Mouse (Mus musculus): ENCODE results near the gene Wwox.
A peak's percentile ranks its signal among the peaks of the same experiment; 100 is the strongest.

Wwox gene

GRCm38 (mm10) chr8:114676918-114677317, 237.5 kb downstream of the Wwox start:
- no peak for DNase-seq

DNA sequence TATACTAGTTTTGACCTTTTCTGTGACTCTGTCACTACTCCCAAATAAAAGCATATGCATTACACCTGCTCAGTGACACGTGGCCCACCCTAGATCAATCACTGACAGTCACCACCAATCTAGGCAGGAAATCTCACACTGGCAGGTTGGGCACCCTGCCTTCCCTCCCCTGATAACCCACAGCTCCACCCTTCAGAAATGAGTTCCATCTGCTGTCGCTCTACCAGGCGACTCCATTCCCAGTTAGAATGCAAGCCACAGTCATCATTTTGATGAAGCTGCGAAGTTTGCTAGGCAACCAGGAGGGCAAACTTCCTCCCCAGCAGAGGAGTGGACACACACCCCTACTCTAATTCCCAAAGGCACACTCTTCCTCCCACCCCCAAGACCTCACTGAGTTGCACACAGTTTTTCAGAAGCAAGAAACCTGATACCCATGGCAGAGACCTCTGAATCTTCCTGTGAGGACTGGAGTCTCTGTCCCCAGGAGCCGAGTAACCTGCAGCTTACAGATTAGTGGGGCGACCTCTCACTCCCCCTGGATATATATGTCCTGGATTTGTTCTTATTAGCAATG, 238.2 kb downstream of the Wwox start:
- DNase-seq: no peak

- DNase-seq: no peak
Measured at GRCm38 (mm10) chr8:114679386-114680098, 240.1 kb downstream of the Wwox start.

DNA sequence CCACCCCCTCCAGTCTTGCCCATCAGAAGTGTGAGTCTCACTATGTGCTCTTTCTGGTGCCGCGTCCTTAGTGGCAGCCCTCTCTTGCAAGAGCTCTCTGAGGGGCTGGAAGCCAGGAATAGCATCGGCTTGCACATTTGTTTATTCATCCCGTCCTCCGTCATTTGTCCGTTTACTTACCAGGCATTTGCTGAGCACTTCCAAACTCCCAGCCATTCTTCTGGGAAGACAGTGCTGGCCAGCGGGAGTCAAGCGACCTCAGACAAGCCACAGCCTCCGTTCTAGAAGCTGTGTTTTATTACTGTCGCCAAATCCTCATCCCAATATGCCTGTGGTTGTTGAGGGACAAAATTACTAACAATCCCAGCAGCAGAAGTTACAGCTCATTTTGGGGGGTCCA, 241.7 kb downstream of the Wwox start:
- DNase-seq: no peak

DNA sequence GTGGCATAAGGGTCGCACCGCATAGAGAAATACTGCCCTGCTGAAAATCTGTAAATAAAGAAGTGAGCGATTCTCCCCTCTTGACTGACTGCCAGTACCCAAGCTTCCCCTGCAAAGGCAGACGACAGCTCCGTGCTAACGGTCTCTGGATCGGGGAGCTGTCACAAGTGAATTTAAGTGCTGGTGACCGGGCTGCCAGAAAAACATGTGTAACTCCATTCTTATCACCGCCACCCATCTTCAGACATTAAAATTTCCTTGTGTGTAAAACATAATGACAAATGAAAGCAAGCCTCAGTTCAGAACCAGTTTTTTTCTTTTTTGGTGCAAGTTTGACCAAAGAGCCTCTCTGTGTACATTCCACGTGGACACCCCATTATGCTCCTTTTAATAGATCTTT, 242.7 kb downstream of the Wwox start:
- DNase-seq: no peak

GRCm38 (mm10) chr8:114684046-114684702, 244.7 kb downstream of the Wwox start:
- no peak for DNase-seq

DNA sequence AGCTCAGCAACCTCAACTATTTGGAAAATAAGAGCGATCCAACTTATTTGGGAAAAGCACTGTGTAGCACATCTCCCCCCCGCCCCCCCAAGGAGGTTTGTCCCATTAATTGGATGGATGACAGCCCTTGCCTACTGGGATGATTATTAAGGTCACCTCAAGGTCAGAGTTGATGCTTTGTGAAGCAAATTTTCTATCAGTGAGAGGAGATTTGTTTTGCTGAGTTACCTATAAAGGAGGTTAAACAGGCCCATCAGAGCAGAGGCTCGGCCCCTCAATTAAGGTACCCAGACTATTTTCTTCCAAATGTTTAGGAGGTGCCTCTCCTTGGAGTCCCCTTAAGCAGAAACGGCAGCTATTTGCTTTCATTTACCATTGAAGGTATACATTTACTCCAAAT, 247.0 kb downstream of the Wwox start:
- no peak for DNase-seq

- DNase-seq: no peak
Measured at GRCm38 (mm10) chr8:114688732-114689131, 249.3 kb downstream of the Wwox start.

DNA sequence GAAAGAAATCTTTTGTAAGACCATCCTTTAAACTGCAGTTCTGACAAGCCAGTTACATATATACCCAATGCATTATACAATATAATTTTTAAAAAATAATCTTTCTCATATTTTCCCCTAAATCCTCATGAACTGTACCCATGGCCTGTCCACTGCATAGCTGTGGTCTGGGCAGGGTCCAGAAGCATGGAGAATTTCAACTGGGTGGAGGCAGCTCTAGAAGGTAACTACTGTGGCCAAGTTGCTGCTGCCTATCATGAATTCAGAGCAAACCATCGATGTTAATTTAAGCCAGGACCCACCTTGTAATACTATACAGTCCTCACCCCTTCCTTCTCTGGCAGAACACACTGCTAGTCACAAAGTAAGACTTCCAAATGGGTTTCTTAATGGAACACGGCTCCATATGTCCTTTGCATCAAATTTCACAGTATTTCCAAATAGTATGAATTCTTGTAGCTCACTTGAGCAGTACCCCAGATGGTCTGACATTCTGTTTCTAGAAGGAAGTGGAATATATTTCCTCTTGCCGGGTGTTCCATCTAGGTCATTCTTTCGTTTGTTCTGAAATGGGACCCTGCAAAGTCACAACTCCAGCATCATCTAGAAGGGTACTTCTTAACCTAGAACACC, 255.2 kb downstream of the Wwox start:
- DNase-seq: no peak

- DNase-seq: no peak
Measured at GRCm38 (mm10) chr8:114703517-114703916, 264.1 kb downstream of the Wwox start.

DNA sequence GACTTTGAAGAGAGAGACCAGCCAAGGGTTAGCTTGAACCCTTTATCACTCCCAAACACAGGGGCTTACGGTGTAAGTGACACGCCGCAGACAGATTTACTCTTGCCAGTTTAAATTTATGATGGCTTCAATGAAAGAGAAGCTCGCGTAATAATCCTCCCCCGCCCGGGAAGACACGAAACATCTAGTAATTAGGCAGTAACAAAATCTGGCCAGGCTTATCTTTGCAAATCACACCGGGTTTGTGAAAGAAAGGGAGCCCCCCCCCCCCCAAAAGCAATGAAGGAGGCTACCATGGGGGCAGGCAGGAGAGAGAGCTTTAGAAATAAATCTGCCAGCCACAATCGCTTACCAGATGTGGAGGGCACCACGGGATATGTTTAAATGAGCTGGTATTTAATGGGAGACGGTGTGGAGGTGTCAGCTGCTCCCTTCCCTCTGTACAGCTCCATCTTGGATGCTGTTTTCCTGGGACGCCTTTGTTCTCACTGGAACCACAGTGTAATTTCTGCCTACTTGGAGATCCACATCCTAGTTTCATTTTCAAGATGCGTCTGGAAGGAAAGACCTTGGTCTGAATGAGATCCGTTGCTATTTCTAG, 268.2 kb downstream of the Wwox start:
- DNase-seq: no peak

- DNase-seq: peak in 1 of 2 experiments; percentile 6
Measured at GRCm38 (mm10) chr8:114715318-114716070, 276.0 kb downstream of the Wwox start.

- DNase-seq: no peak
Measured at GRCm38 (mm10) chr8:114716546-114717255, 277.2 kb downstream of the Wwox start.

- no peak for DNase-seq
Measured at GRCm38 (mm10) chr8:114718821-114719220, 279.4 kb downstream of the Wwox start.

DNA sequence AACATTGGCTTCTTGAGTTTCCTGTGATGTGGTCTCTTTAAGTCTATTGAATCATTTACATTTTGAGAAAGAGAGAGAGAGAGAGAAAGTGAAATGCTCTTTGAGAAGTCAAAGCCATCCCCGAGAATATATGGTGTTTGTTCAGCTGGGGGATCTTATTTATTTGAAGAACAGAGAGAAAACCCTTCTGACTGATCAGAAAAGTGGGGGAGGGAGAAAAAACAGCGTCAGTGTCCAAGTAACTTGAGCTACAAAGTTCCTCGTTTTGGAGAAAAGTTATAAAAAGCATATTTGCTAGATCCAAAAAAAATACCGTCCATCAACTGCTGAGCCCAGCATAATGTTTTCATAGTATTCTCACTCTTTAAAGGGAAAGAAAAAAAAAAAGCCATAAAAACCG, 283.2 kb downstream of the Wwox start:
- no peak for DNase-seq

- DNase-seq: no peak
Measured at GRCm38 (mm10) chr8:114731260-114732140, 292.0 kb downstream of the Wwox start.

- DNase-seq: no peak
Measured at GRCm38 (mm10) chr8:114743185-114743915, 303.9 kb downstream of the Wwox start.

DNA sequence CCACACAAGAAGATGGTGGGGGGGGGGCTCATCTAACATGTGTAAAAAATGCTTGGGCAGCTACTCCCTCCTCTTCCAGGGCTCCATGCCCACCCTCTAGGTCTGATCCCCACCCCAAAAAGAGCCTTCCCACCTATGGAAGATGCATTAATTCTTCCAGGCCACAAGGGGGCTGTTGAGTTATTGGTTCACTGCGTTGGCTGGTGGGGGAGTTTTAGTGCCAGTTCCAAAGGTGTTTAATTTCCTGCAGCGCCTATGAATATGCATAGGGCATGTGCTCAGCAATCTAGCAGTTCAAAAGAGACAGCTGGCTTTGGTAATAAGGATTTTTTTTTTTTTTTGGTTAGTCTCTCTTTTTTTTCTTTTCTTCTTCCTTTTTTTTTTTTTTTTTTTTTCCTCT, 306.9 kb downstream of the Wwox start:
- DNase-seq: no peak

DNA sequence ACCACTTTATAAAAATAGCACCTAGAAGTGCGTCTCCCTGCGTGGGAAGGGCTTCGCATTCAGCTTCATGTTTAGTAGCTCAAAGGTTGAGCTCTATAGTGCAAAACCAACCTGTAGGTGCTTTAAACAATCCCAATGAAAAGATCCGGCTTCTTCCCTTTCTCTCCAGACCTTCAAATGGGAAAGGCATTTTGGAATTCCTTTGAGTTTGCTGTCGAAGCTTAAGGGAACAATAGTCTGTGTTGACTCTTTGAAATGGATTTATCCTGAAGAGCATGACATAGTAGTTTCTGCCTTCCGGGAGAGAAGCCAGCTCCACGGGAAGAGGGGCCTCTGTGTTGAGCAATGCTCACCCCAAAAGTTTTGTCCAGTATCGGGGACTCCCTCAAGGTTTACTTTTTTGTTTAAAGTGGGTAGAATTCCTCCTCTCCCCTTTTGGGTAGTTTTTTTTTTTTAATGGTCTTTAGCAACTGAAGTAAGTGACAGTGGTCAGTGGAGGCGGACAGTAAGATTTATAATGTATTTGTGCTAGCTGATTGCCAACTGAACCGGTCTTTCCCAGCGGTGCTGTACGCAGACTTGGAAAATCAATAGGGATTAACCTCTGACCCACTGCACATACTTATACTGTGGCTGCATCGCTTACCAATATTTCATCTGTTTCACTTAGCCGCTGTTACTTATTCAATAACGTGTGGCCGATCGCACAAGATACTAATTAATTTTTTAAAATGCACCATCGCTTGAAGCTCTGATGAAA, 312.1 kb downstream of the Wwox start:
- DNase-seq: no peak

Measured in spleen, adult 18-20 months (tissue).